Mouse (Mus musculus) liver, embryonic 12.5 days (tissue): ENCODE results near the gene Rnf141. TPM values are rescaled to one million over a fixed set of nuclear protein-coding genes. Genes with fewer than 3 reads are reported as not detected.

Experiments used
- ATAC-seq: fragments of 200-750 bp; cut with Nextera tagmentation; 2 replicates; pipeline ENCODE4 v1.8.0; 2017; ENCODE audit warnings: moderate number of reproducible peaks, mild to moderate bottlenecking, moderate library complexity
- H3K27ac ChIP-seq: fragments of 300-500 bp; sonication (generic); 2 replicates; pipeline ENCODE4 v1.5.1; 2016; ENCODE audit warnings: mild to moderate bottlenecking
- H3K27me3 ChIP-seq: fragments of 300-500 bp; sonication (generic); replicated peaks from 2 replicates; pipeline ENCODE4 v1.6.1; 2016; ENCODE audit warnings: mild to moderate bottlenecking, moderate library complexity
- H3K36me3 ChIP-seq: fragments of 300-500 bp; sonication (generic); 2 replicates; pipeline ENCODE4 v1.6.1; 2016; ENCODE audit warnings: mild to moderate bottlenecking, moderate library complexity
- H3K4me1 ChIP-seq: fragments of 300-500 bp; sonication (generic); 2 replicates; pipeline ENCODE4 v1.6.1; 2016
- H3K4me2 ChIP-seq: fragments of 300-500 bp; sonication (generic); 2 replicates; pipeline ENCODE4 v1.6.1; 2016; ENCODE audit warnings: mild to moderate bottlenecking, moderate library complexity
- H3K4me3 ChIP-seq: fragments of 300-500 bp; sonication (generic); 2 replicates; pipeline ENCODE4 v1.5.1; 2016; ENCODE audit warnings: mild to moderate bottlenecking, moderate library complexity
- H3K9ac ChIP-seq: fragments of 300-500 bp; sonication (generic); 2 replicates; pipeline ENCODE4 v1.6.1; 2016; ENCODE audit warnings: mild to moderate bottlenecking, moderate library complexity
- H3K9me3 ChIP-seq: fragments of 300-500 bp; sonication (generic); replicated peaks from 2 replicates; pipeline ENCODE4 v1.6.1; 2016; ENCODE audit warnings: mild to moderate bottlenecking, moderate library complexity
- WGBS: fragments of 180-500 bp; shearing (Covaris S2); methylation state at CpG from one replicate; pipeline ENCODE4 v1.1.7; 2016; ENCODE audit not compliant: insufficient replicate concordance; 5-methylcytosine and 5-hydroxymethylcytosine counted together
- polyA plus RNA-seq: library from polyadenylated mRNA; unstranded; fragments of >200 nt; fragmentation: Nextera tagmentation; extraction: Ambion mirVana; gene quantifications from 2 replicates; pipeline ENCODE4 v1.2.1, GENCODE M21; 2016

The Rnf141 gene
- polyA plus RNA-seq, 1 experiment from 2014 or later: 29.1 TPM

GRCm38 (mm10) chr7:110790878-110791277 is 53.4 kb downstream of the Rnf141 start:
- 73% methylated on average over 8 of the region's 8 CpGs for WGBS
- H3K4me3 ChIP-seq: no peak overlapping the region
- no peaks in the 10 kb centered on the region for H3K27me3 ChIP-seq
- no peak overlapping the region for H3K9ac ChIP-seq
- H3K9me3 ChIP-seq: no peaks in the 10 kb centered on the region
- no peak overlapping the region for H3K27ac ChIP-seq
- no peak overlapping the region for H3K4me2 ChIP-seq
- no peak for ATAC-seq
- H3K4me1 ChIP-seq: 0 out of 2 replicates have a peak, but pooled peaks cover 5% of the 10 kb centered on the region
- H3K36me3 ChIP-seq: peaks cover 99% of the 10 kb centered on the region

GRCm38 (mm10) chr7:110787310-110787709 is 56.9 kb downstream of the Rnf141 start:
- Histone ChIP-seq H3K4me3 (no peak overlapping the region), H3K4me1 (peaks cover 23% of the 10 kb centered on the region), H3K9me3 (no peaks in the 10 kb centered on the region), H3K27ac (no peak overlapping the region), H3K9ac (no peak overlapping the region), H3K4me2 (no peak overlapping the region), H3K27me3 (no peaks in the 10 kb centered on the region), H3K36me3 (peaks cover 93% of the 10 kb centered on the region)
- WGBS: 75% methylated on average over 6 of the region's 6 CpGs
- ATAC-seq: no peak

- WGBS: 83% methylated on average over 3 of the region's 3 CpGs
- H3K4me3 ChIP-seq: no peak overlapping the region
- peaks cover 39% of the 10 kb centered on the region for H3K4me1 ChIP-seq
- no peaks in the 10 kb centered on the region for H3K27me3 ChIP-seq
- no peak for ATAC-seq
- no peaks in the 10 kb centered on the region for H3K9me3 ChIP-seq
- no peak overlapping the region for H3K27ac ChIP-seq
- H3K36me3 ChIP-seq: peaks cover 88% of the 10 kb centered on the region
- no peak overlapping the region for H3K4me2 ChIP-seq
- H3K9ac ChIP-seq: no peak overlapping the region
Observed at GRCm38 (mm10) chr7:110785741-110786146, 58.5 kb downstream of the Rnf141 start.

GRCm38 (mm10) chr7:110784965-110785364 is 59.3 kb downstream of the Rnf141 start:
- Histone ChIP-seq H3K27ac (no peak overlapping the region), H3K4me1 (peaks cover 47% of the 10 kb centered on the region), H3K9ac (no peak overlapping the region), H3K4me2 (no peak overlapping the region), H3K36me3 (peaks cover 88% of the 10 kb centered on the region), H3K9me3 (no peaks in the 10 kb centered on the region), H3K27me3 (no peaks in the 10 kb centered on the region), H3K4me3 (no peak overlapping the region)
- no peak for ATAC-seq
- WGBS: 79% methylated on average over 8 of the region's 8 CpGs

GRCm38 (mm10) chr7:110782845-110783478 is 61.3 kb downstream of the Rnf141 start:
- WGBS: 76% methylated on average over 10 of the region's 10 CpGs
- no peak overlapping the region for H3K4me3 ChIP-seq
- H3K27ac ChIP-seq: no peak overlapping the region
- H3K9ac ChIP-seq: no peak overlapping the region
- H3K4me1 ChIP-seq: peaks cover 67% of the 10 kb centered on the region
- ATAC-seq: no peak
- peaks cover 87% of the 10 kb centered on the region for H3K36me3 ChIP-seq
- H3K4me2 ChIP-seq: no peak overlapping the region
- H3K27me3 ChIP-seq: no peaks in the 10 kb centered on the region
- no peaks in the 10 kb centered on the region for H3K9me3 ChIP-seq

- peak overlapping the region; percentile 55 for H3K9ac ChIP-seq
- peak overlapping the region; percentile 93 for H3K27ac ChIP-seq
- WGBS: 58% methylated on average over 7 of the region's 7 CpGs
- H3K27me3 ChIP-seq: no peaks in the 10 kb centered on the region
- H3K4me2 ChIP-seq: peak overlapping the region; percentile 71
- H3K4me3 ChIP-seq: no peak overlapping the region
- peaks cover 75% of the 10 kb centered on the region for H3K4me1 ChIP-seq
- no peak for ATAC-seq
- H3K9me3 ChIP-seq: no peaks in the 10 kb centered on the region
- H3K36me3 ChIP-seq: peaks cover 85% of the 10 kb centered on the region
Observed at GRCm38 (mm10) chr7:110782135-110782534, 62.1 kb downstream of the Rnf141 start.

- no peaks in the 10 kb centered on the region for H3K27me3 ChIP-seq
- H3K36me3 ChIP-seq: peaks cover 77% of the 10 kb centered on the region
- H3K9me3 ChIP-seq: no peaks in the 10 kb centered on the region
- peak overlapping the region; percentile 55 for H3K9ac ChIP-seq
- WGBS: 75% methylated on average over 2 of the region's 2 CpGs
- H3K4me3 ChIP-seq: peak overlapping the region; percentile 18; the same call in 1 of the 2 replicates
- peak overlapping the region; percentile 93 for H3K27ac ChIP-seq
- peaks cover 82% of the 10 kb centered on the region for H3K4me1 ChIP-seq
- ATAC-seq: peak; percentile 85
- H3K4me2 ChIP-seq: peak overlapping the region; percentile 71
Observed at GRCm38 (mm10) chr7:110781231-110781711, 63.0 kb downstream of the Rnf141 start.

GRCm38 (mm10) chr7:110780520-110780919 is 63.7 kb downstream of the Rnf141 start:
- Histone ChIP-seq H3K4me1 (peaks cover 82% of the 10 kb centered on the region), H3K36me3 (peaks cover 70% of the 10 kb centered on the region), H3K4me2 (peak overlapping the region; percentile 71)

GRCm38 (mm10) chr7:110779605-110780111 is 64.6 kb downstream of the Rnf141 start:
- Histone ChIP-seq H3K27ac (peak overlapping the region; percentile 93), H3K4me2 (peak overlapping the region; percentile 83), H3K9ac (peak overlapping the region; percentile 56)

More at GRCm38 (mm10) chr7:110780520-110780919, 63.7 kb downstream of the Rnf141 start:
- Histone ChIP-seq H3K27ac (peak overlapping the region; percentile 93), H3K9me3 (no peaks in the 10 kb centered on the region), H3K9ac (peak overlapping the region; percentile 55; the same call in 1 of the 2 replicates), H3K4me3 (no peak overlapping the region), H3K27me3 (no peaks in the 10 kb centered on the region)
- 88% methylated on average over 4 of the region's 4 CpGs for WGBS
- ATAC-seq: no peak

GRCm38 (mm10) chr7:110778933-110779332 is 65.3 kb downstream of the Rnf141 start:
- Histone ChIP-seq H3K27me3 (no peaks in the 10 kb centered on the region), H3K36me3 (peaks cover 54% of the 10 kb centered on the region), H3K9ac (peak overlapping the region; percentile 62), H3K27ac (peak overlapping the region; percentile 93), H3K9me3 (no peaks in the 10 kb centered on the region), H3K4me3 (peak overlapping the region; percentile 22), H3K4me1 (peaks cover 95% of the 10 kb centered on the region), H3K4me2 (peak overlapping the region; percentile 83)
- WGBS: 49% methylated on average over 7 of the region's 7 CpGs
- peak; percentile 64 for ATAC-seq

More at GRCm38 (mm10) chr7:110779605-110780111, 64.6 kb downstream of the Rnf141 start:
- no peak for ATAC-seq
- peaks cover 88% of the 10 kb centered on the region for H3K4me1 ChIP-seq
- H3K4me3 ChIP-seq: no peak overlapping the region
- peaks cover 61% of the 10 kb centered on the region for H3K36me3 ChIP-seq
- no peaks in the 10 kb centered on the region for H3K27me3 ChIP-seq
- WGBS: 77% methylated on average over 8 of the region's 8 CpGs
- H3K9me3 ChIP-seq: no peaks in the 10 kb centered on the region

GRCm38 (mm10) chr7:110777146-110778001 is 66.9 kb downstream of the Rnf141 start:
- Histone ChIP-seq H3K36me3 (peaks cover 44% of the 10 kb centered on the region), H3K9ac (peak overlapping the region; percentile 85; the same call in 1 of the 2 replicates), H3K27me3 (no peaks in the 10 kb centered on the region), H3K4me2 (peak overlapping the region; percentile 83), H3K9me3 (no peaks in the 10 kb centered on the region), H3K4me1 (peaks cover 98% of the 10 kb centered on the region), H3K27ac (peak overlapping the region; percentile 93), H3K4me3 (no peak overlapping the region)
- no peak for ATAC-seq
- WGBS: 81% methylated on average over 18 of the region's 18 CpGs
